Mouse (Mus musculus) heart, embryonic 16.5 days (tissue): ENCODE measurements around the gene Naa30. TPM values are rescaled to one million over a fixed set of nuclear protein-coding genes. Genes with fewer than 3 reads are reported as not detected.

Source experiments
- ATAC-seq: fragments of 200-750 bp; cut with Nextera tagmentation; replicated peaks from 2 replicates; pipeline ENCODE4 v1.8.0; 2017; ENCODE audit warnings: moderate number of reproducible peaks; ENCODE audit not compliant: insufficient read depth, low FRiP score; ENCODE audit errors: extremely low read depth
- H3K27ac ChIP-seq: fragments of 300-500 bp; sonication (generic); 2 replicates; pipeline ENCODE4 v1.5.1; 2014; ENCODE audit warnings: mild to moderate bottlenecking, low read length, control low read depth, moderate library complexity
- H3K27me3 ChIP-seq: fragments of 300-500 bp; sonication (generic); 2 replicates; pipeline ENCODE4 v1.6.1; 2014; ENCODE audit warnings: low read length, mixed read lengths; ENCODE audit not compliant: control insufficient read depth, insufficient read depth
- H3K36me3 ChIP-seq: fragments of 300-500 bp; sonication (generic); 2 replicates; pipeline ENCODE4 v1.6.1; 2014; ENCODE audit not compliant: control insufficient read depth, insufficient read depth
- H3K4me1 ChIP-seq: fragments of 300-500 bp; sonication (generic); 2 replicates; pipeline ENCODE4 v1.6.1; 2014; ENCODE audit warnings: low read length, mixed read lengths; ENCODE audit not compliant: control insufficient read depth, insufficient read depth
- H3K4me2 ChIP-seq: fragments of 300-500 bp; sonication (generic); 2 replicates; pipeline ENCODE4 v1.6.1; 2014; ENCODE audit warnings: low read depth, mild to moderate bottlenecking, control low read depth, low read length
- H3K4me3 ChIP-seq: fragments of 300-500 bp; sonication (generic); 2 replicates; pipeline ENCODE4 v1.5.1; 2014; ENCODE audit warnings: mild to moderate bottlenecking, control low read depth, low read length
- H3K9ac ChIP-seq: fragments of 300-500 bp; sonication (generic); 2 replicates; pipeline ENCODE4 v1.6.1; 2014; ENCODE audit warnings: low read length, control low read depth
- H3K9me3 ChIP-seq: fragments of 300-500 bp; sonication (generic); replicated peaks from 2 replicates; pipeline ENCODE4 v1.6.1; 2016; ENCODE audit warnings: low read length; ENCODE audit not compliant: control insufficient read depth
- WGBS: fragments of 180-500 bp; shearing (Covaris S2); extraction: QIAGEN DNeasy Blood & Tissue Kit; methylation state at CpG from one replicate; pipeline ENCODE4 v1.1.7; 2014; 5-methylcytosine and 5-hydroxymethylcytosine counted together
- polyA plus RNA-seq: library from polyadenylated mRNA; unstranded; fragments of >200 nt; fragmentation: Nextera tagmentation; extraction: Ambion mirVana; gene quantifications from 2 replicates; pipeline ENCODE4 v1.2.1, GENCODE M21; 2015

Gene Naa30
- polyA plus RNA-seq, 1 experiment from 2014 or later: 7.2 TPM

DNA sequence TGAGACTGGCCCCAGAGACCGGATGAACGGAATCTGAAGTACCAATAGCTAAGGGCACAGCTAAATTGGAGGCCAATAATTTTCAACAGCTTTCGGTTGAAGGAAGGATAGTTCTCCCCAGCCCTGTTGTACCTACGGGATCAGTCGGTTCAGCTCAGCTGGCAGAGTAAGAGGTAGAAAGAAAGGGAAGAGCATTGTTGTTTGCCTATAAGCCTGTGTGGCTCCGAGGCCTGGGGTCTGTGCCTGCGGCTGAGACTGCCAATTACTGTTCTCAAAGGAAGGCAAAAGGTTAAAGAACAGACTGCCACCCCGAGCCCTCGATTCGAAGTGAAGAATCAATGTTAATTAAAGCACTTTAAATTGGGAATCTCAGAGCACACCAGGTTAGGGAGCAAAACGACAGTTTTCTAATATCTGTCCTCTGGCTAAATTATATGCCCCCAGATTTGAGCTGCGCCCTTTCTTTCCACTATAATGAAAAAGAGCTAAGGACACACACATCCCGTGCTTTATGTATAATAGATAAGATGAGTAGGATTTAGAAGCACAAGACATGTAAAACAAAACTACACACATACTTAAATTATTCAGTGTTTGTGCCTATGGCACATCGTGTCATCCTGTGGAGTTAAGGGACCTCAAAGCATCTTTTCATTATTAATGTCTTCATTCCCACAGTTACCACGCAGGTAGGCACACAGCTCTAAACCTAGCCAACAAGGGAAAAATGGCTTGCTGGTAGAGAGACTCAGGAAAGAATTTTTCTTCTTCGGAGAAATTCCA is 13.7 kb upstream of the Naa30 start:
- no peaks in the 10 kb centered on the region for H3K27me3 ChIP-seq
- H3K9me3 ChIP-seq: no peaks in the 10 kb centered on the region
- no peak overlapping the region for H3K27ac ChIP-seq
- no peak overlapping the region for H3K4me2 ChIP-seq
- no peaks in the 10 kb centered on the region for H3K36me3 ChIP-seq
- no peaks in the 10 kb centered on the region for H3K4me1 ChIP-seq
- no peak overlapping the region for H3K9ac ChIP-seq
- H3K4me3 ChIP-seq: no peak overlapping the region
- ATAC-seq: no peak
- WGBS: 74% methylated on average over 16 of the region's 16 CpGs

DNA sequence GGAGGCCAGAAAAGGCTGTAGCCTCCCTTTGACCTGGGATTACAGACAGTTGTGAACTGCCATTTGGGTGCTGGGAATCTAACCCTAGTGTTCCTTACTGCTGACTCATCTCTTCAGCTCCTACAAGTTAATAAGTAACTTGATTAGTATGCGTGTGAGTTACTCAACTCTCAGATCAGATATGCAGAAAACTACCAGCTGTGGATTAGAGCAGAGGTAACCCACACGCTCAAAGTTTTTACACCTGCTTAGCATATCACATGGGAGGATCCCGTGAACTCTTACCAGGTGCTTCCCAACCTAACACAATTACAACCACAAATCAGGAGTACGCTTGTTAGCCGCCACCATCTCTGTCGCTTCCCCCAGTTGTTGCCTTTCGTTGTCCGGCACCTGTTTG is 740 bp upstream of the Naa30 start:
- H3K4me3 ChIP-seq: peak overlapping the region; percentile 85
- ATAC-seq: no peak
- peak overlapping the region; percentile 84 for H3K27ac ChIP-seq
- peak overlapping the region; percentile 75 for H3K4me2 ChIP-seq
- no peaks in the 10 kb centered on the region for H3K36me3 ChIP-seq
- 24% methylated on average over 8 of the region's 8 CpGs for WGBS
- H3K27me3 ChIP-seq: no peaks in the 10 kb centered on the region
- peak overlapping the region; percentile 79 for H3K9ac ChIP-seq
- H3K9me3 ChIP-seq: no peaks in the 10 kb centered on the region
- peaks cover 20% of the 10 kb centered on the region for H3K4me1 ChIP-seq

DNA sequence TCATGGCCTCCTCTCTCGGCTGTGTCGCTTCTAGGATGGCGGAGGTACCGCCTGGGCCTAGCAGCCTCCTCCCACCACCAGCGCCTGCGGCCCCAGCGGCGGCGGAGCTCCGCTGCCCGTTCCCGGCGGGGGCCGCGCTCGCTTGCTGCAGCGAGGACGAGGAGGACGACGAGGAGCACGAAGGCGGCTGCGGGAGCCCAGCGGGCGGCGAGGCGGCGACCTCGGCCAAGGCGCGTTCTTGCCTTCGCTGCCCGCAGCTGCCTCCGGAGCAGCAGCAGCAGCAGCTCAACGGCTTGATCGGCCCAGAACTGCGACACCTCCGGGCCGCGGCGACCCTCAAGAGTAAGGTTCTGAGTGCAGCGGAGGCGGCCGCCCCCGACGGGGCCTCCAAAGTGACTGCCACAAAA is 559 bp downstream of the Naa30 start:
- peak overlapping the region; percentile 69 for H3K27ac ChIP-seq
- WGBS: under 1% methylated on average over 45 of the region's 46 CpGs
- H3K4me2 ChIP-seq: peak overlapping the region; percentile 86
- no peaks in the 10 kb centered on the region for H3K27me3 ChIP-seq
- no peaks in the 10 kb centered on the region for H3K36me3 ChIP-seq
- H3K9me3 ChIP-seq: no peaks in the 10 kb centered on the region
- peak overlapping the region; percentile 84 for H3K9ac ChIP-seq
- peak; percentile 61 for ATAC-seq
- peak overlapping the region; percentile 85 for H3K4me3 ChIP-seq
- H3K4me1 ChIP-seq: peaks cover 20% of the 10 kb centered on the region

DNA sequence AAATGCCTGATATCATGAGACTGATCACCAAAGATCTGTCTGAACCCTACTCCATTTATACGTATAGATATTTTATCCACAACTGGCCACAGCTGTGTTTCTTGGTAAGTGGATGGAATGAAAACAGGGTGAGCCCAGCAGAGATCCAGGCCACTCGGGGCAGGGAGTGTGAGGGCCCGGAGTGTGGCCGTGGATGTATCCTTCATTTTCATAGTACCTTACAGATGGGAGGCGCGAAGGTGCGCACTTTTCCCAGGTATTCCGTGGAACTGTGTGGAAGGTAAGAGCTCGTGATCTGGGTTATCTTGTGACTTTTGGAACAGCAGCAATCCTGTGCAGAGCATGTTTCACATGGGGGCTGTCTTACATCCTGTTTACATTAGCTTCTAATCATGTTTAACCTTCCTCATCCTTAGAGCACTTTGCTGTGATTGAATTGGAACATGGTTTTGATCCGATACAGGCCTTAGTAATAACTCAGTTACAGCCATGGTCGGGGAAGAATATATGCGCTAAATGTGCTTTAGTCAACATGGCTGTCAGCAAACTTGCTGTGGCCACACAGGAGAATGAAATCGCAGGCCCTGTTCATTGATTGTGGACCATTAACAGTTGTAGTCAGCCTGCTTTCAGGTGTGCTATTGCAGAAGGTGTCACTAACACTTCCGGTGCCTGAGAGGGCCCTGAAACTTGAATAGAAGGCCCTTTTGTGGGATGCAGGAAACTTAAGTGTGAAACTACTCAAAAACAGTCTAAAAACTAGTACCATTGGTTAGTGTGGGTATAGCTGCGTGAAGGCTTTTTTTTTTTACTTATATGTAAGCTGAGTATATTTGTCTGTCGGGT is 1.5 kb downstream of the Naa30 start:
- no peaks in the 10 kb centered on the region for H3K9me3 ChIP-seq
- H3K36me3 ChIP-seq: peaks cover 2% of the 10 kb centered on the region; the same call in 1 of the 2 replicates
- H3K9ac ChIP-seq: peak overlapping the region; percentile 84
- H3K4me1 ChIP-seq: peaks cover 20% of the 10 kb centered on the region
- H3K27ac ChIP-seq: no peak overlapping the region
- H3K4me2 ChIP-seq: peak overlapping the region; percentile 86
- no peak for ATAC-seq
- no peaks in the 10 kb centered on the region for H3K27me3 ChIP-seq
- H3K4me3 ChIP-seq: peak overlapping the region; percentile 85
- 39% methylated on average over 16 of the region's 16 CpGs for WGBS

DNA sequence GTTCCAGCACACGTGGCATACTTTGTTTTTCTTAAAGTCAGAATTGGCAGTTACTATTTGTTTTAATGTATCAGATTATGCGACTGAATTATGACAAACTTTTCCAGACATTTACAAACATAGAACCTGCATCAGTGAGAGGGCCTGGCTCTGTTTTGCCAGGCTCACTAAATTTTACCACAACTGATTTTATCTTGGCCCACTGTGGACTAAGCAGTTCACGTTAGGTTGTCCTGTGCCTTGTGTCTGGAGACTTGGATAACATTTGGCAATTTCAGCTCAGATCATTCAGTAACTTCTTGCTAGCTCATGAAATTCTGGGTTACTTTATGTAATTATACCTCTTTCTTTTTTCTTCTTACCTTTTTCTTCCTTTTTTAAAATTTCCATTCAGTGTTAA is 7.7 kb downstream of the Naa30 start:
- Histone ChIP-seq H3K27me3 (no peaks in the 10 kb centered on the region), H3K36me3 (peaks cover 15% of the 10 kb centered on the region), H3K27ac (no peak overlapping the region), H3K4me3 (no peak overlapping the region), H3K4me2 (no peak overlapping the region), H3K4me1 (peaks cover 3% of the 10 kb centered on the region), H3K9me3 (no peaks in the 10 kb centered on the region), H3K9ac (no peak overlapping the region)
- ATAC-seq: no peak
- WGBS: 79% methylated on average over 3 of the region's 3 CpGs

DNA sequence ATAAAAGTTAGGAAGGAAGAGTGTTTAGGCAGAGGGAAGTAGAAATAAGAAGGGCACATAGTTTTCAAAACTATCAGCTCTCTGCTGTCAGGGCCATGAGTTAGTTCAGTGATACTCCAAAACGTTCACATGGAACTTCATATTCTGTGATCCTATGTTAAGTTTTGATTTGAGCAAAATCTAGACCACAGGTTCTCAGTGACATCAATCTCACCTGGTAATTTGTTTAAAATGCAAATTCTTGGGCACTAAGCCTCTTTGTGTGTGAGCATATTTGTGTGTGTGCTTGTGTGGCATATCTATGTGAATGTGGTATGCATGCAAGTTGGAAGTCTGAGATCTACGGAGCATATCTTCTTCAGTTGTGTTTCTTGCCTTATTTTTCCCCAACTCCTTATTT is 14.2 kb downstream of the Naa30 start:
- Histone ChIP-seq H3K27ac (no peak overlapping the region), H3K9me3 (no peaks in the 10 kb centered on the region), H3K4me1 (no peaks in the 10 kb centered on the region), H3K4me2 (no peak overlapping the region), H3K4me3 (no peak overlapping the region), H3K9ac (no peak overlapping the region), H3K36me3 (peaks cover 16% of the 10 kb centered on the region), H3K27me3 (no peaks in the 10 kb centered on the region)
- 79% methylated on average over 2 of the region's 2 CpGs for WGBS
- no peak for ATAC-seq

DNA sequence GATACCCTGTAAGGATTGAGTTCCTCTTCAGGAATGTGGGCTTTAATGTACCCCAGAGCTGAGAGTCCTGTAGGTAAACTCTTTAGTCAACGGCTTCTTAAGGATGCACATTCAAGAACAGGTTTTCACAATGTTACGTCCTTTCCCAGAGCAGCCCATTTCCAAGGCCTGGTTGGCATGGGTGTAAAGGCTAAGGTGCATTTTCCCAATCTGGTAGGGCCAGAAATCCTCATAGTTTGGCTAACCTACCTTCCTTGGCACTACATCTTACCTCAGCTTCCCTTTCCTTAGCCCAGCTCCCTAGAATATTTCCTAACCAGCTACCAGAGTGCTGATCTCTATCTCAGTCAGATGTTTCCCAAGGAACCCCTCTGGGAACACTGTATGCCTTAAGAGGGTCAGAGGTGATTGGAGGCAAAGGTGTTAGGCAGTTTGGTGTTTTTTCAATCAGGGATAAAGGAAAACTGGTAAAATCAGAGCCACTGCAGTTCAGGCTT is 25.1 kb downstream of the Naa30 start:
- no peak overlapping the region for H3K4me3 ChIP-seq
- H3K4me1 ChIP-seq: no peaks in the 10 kb centered on the region
- H3K27ac ChIP-seq: no peak overlapping the region
- ATAC-seq: no peak
- no peaks in the 10 kb centered on the region for H3K36me3 ChIP-seq
- 72% methylated on average over 2 of the region's 2 CpGs for WGBS
- no peaks in the 10 kb centered on the region for H3K9me3 ChIP-seq
- no peak overlapping the region for H3K4me2 ChIP-seq
- no peak overlapping the region for H3K9ac ChIP-seq
- H3K27me3 ChIP-seq: no peaks in the 10 kb centered on the region

DNA sequence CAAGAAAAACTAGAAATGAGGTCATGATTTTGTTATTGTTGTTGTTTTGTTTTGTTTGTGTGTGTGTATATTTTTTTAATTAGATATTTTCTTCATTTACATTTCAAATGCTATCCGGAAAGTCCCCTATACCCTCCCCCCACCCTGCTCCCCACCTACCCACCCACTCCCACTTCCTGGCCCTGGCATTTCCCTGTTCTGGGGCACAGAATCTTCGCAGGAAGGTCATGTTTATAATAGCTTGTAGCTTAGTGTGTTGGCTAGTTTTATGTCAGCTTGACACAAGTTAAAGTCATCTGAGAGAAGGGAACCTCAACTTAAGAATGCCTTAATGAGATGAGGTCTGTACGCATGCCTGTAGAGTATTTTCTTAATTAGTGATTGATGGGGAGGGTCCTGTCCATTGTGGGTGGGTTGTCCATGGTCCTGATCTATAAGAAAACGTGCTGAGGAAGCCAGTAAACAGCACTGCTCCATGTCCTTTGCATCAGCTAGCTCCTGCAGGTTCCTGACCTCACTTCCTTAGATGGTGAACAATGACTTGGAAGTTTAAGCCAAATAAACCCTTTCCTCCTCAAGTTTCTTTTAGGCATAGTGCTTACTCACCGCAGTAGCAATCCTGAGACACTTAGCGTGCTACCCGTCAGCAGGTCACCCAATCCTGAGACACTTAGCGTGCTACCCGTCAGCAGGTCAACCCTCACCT is 29.2 kb downstream of the Naa30 start:
- WGBS: 59% methylated on average over 9 of the region's 9 CpGs
- Histone ChIP-seq H3K27ac (no peak overlapping the region), H3K27me3 (no peaks in the 10 kb centered on the region), H3K9me3 (no peaks in the 10 kb centered on the region), H3K4me2 (no peak overlapping the region), H3K9ac (no peak overlapping the region), H3K4me1 (no peaks in the 10 kb centered on the region), H3K4me3 (no peak overlapping the region), H3K36me3 (no peaks in the 10 kb centered on the region)
- ATAC-seq: no peak
